Mouse (Mus musculus) gastrocnemius, postnatal 10 days (tissue): ENCODE results near the gene Lnpep. TPM values are rescaled to one million over a fixed set of nuclear protein-coding genes. Genes with fewer than 3 reads are reported as not detected.

Experiments used
- DNase-seq: peaks from one replicate; pipeline ENCODE4 v3.0.0; 2021; ENCODE audit warnings: mixed read lengths
- total RNA-seq, 2 experiments: library from RNA; stranded (reverse); gene quantifications; 2 replicates each; pipeline ENCODE4 v1.2.3; 2021

Lnpep gene
- total RNA-seq, 2 experiments from 2014 or later = 91.2 to 95.0 TPM

- DNase-seq = no peak
Measured at GRCm38 (mm10) chr17:17609523-17609922, 15.3 kb downstream of the Lnpep start.

- no peak for DNase-seq
Measured at GRCm38 (mm10) chr17:17608416-17608988, 16.3 kb downstream of the Lnpep start.

- no peak for DNase-seq
Measured at GRCm38 (mm10) chr17:17604554-17604953, 20.3 kb downstream of the Lnpep start.

GRCm38 (mm10) chr17:17603609-17604008, 21.2 kb downstream of the Lnpep start:
- DNase-seq = no peak

- DNase-seq = no peak
Measured at GRCm38 (mm10) chr17:17602786-17603185, 22.1 kb downstream of the Lnpep start.

- no peak for DNase-seq
Measured at GRCm38 (mm10) chr17:17602330-17602729, 22.5 kb downstream of the Lnpep start.

GRCm38 (mm10) chr17:17600804-17601252, 24.0 kb downstream of the Lnpep start:
- peak; percentile 76 for DNase-seq

GRCm38 (mm10) chr17:17600001-17600400, 24.8 kb downstream of the Lnpep start:
- no peak for DNase-seq

- DNase-seq = no peak
Measured at GRCm38 (mm10) chr17:17598355-17598754, 26.5 kb downstream of the Lnpep start.

GRCm38 (mm10) chr17:17592926-17593325, 31.9 kb downstream of the Lnpep start:
- no peak for DNase-seq

- no peak for DNase-seq
Measured at GRCm38 (mm10) chr17:17587333-17588047, 37.4 kb downstream of the Lnpep start.

- DNase-seq = no peak
Measured at GRCm38 (mm10) chr17:17585115-17585514, 39.7 kb downstream of the Lnpep start.

- no peak for DNase-seq
Measured at GRCm38 (mm10) chr17:17583896-17584295, 41.0 kb downstream of the Lnpep start.

- no peak for DNase-seq
Measured at GRCm38 (mm10) chr17:17581234-17581633, 43.6 kb downstream of the Lnpep start.

GRCm38 (mm10) chr17:17576399-17576798, 48.5 kb downstream of the Lnpep start:
- DNase-seq = no peak

- no peak for DNase-seq
Measured at GRCm38 (mm10) chr17:17567071-17567470, 57.8 kb downstream of the Lnpep start.

GRCm38 (mm10) chr17:17548958-17549357, 75.9 kb downstream of the Lnpep start:
- no peak for DNase-seq

GRCm38 (mm10) chr17:17531338-17531737, 93.5 kb downstream of the Lnpep start:
- DNase-seq = no peak

- no peak for DNase-seq
Measured at GRCm38 (mm10) chr17:17516384-17517016, 108.3 kb downstream of the Lnpep start.

- DNase-seq = no peak
Measured at GRCm38 (mm10) chr17:17506677-17507076, 118.2 kb downstream of the Lnpep start.

GRCm38 (mm10) chr17:17499278-17499677, 125.6 kb downstream of the Lnpep start:
- DNase-seq = no peak

GRCm38 (mm10) chr17:17498848-17499247, 126.0 kb downstream of the Lnpep start:
- no peak for DNase-seq

- DNase-seq = no peak
Measured at GRCm38 (mm10) chr17:17496730-17497129, 128.1 kb downstream of the Lnpep start.
